16 mouse cellular contexts compared by ENCODE assay signal in the genomic region with DNA sequence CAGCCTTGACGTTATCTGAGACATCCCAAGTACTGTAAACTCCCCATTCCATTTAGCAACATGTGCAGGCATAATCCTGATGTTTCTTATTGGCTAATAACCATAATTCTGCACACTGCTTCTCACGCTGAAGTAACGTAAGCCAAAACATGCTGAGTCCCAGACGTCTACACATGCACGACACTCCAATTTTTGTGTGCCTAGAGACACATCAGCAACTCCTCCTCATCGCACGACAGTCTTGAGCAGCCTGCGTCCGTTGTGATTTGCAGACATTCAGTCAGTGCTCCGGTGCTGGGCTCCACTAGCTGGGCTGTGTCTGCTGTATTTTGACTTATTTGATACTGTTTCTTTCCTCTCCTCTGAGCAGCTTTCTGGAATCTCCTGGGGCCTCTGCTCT.
DNase-seq lines count a peak whose midpoint lies in the region; ATAC-seq and TF ChIP-seq lines count a peak whose summit lies in the region.
"Had no signal": no experiment of that assay in that cellular context is flagged by ENCODE, and none has a peak within 500 bp of the region (broad histone marks: within the 10 kb centered on the region; RNA-seq: fewer than 3 reads in every experiment).

No protein-coding gene starts in this region.

- H3K27me3 ChIP-seq in heart, embryonic 12.5 days (replicated peaks), result no peaks in the 10 kb centered on the region
- no peaks in the 10 kb centered on the region for H3K27me3 ChIP-seq in lung, embryonic 14.5 days (ENCODE audit: insufficient read depth, low read length)
- H3K27me3 ChIP-seq in stomach, postnatal 0 days (ENCODE audit: control insufficient read depth, insufficient read depth, low read length), result no peaks in the 10 kb centered on the region
- H3K27me3 ChIP-seq: megakaryocyte, embryonic 14.5 days had no signal

- H3K4me3 ChIP-seq in heart, embryonic 12.5 days, result no peak overlapping the region
- H3K4me3 ChIP-seq in lung, embryonic 14.5 days (ENCODE audit: low read depth, low read length), result no peak overlapping the region
- no peak overlapping the region for H3K4me3 ChIP-seq in bone marrow macrophage, adult 2 months (ENCODE audit: insufficient read depth, low read length)
- no peak overlapping the region for H3K4me3 ChIP-seq in stomach, postnatal 0 days (ENCODE audit: low read depth, low read length)
- H3K4me3 ChIP-seq: hindbrain, embryonic 10.5 days had no signal

- H3K9ac ChIP-seq in heart, embryonic 12.5 days, result no peak overlapping the region
- no peak overlapping the region for H3K9ac ChIP-seq in lung, embryonic 14.5 days
- no peak overlapping the region for H3K9ac ChIP-seq in stomach, postnatal 0 days (ENCODE audit: low read length)

- intact Hi-C loops in heart, postnatal 25 days (cut with DNase I), result no loop called here

- no peak overlapping the region for H3K27ac ChIP-seq in heart, embryonic 12.5 days (ENCODE audit: poor library complexity, severe bottlenecking)
- H3K27ac ChIP-seq in lung, embryonic 14.5 days (ENCODE audit: low read depth), result no peak overlapping the region
- peak overlapping the region; percentile 57; the same call in 1 of the 2 replicates for H3K27ac ChIP-seq in bone marrow macrophage, adult 2 months (ENCODE audit: insufficient read depth, low read depth, low read length)
- no peak overlapping the region for H3K27ac ChIP-seq in stomach, postnatal 0 days (replicated peaks)
- H3K27ac ChIP-seq: hindbrain, embryonic 10.5 days had no signal

- 57% methylated on average over 10 of the region's 10 CpGs for WGBS in heart, embryonic 12.5 days
- 39% methylated on average over 10 of the region's 10 CpGs for WGBS in lung, embryonic 14.5 days
- 48% methylated on average over 10 of the region's 10 CpGs for WGBS in stomach, postnatal 0 days

- no peak for DNase-seq in heart, postnatal 25 days (ENCODE audit: low spot score)
- DNase-seq in lung, embryonic 14.5 days, result peak; percentile 23
- DNase-seq in lung, postnatal 14 days, result no peak
- DNase-seq in stomach, postnatal 0 days (ENCODE audit: low spot score), result no peak
- no peak for DNase-seq in spleen, adult 12 weeks (ENCODE audit: low spot score)
- DNase-seq: adrenal gland, postnatal 25 days; cerebellum, postnatal 25 days; gastrocnemius, postnatal 25 days; kidney, adult 18-20 months; kidney, postnatal 4 days; right cerebral cortex, postnatal 14 days had no signal

- no peak for ATAC-seq in heart, embryonic 12.5 days (ENCODE audit: insufficient number of reproducible peaks, low FRiP score)
- peak; percentile 18; the same call in 1 of the 2 replicates for ATAC-seq in lung, embryonic 14.5 days (ENCODE audit: insufficient read depth)
- no peak for ATAC-seq in stomach, postnatal 0 days (ENCODE audit: low FRiP score, low TSS enrichment)
- ATAC-seq: forebrain, embryonic 16.5 days had no signal

- TF ChIP-seq CTCF in lung, embryonic 14.5 days (IDR thresholded peaks at IDR 0.05; ENCODE audit: low read depth), result no peak
- TF ChIP-seq CTCF in bone marrow macrophage, adult 2 months (IDR thresholded peaks at IDR 0.05; ENCODE audit: low read depth, low read length), result no peak
- TF ChIP-seq CTCF in stomach, postnatal 0 days (IDR thresholded peaks at IDR 0.05; ENCODE audit: low read depth), result no peak

- H3K4me2 ChIP-seq in heart, embryonic 12.5 days, result 0 out of 2 replicates have a peak overlapping the region, but pooled peaks have one; percentile 31
- H3K4me2 ChIP-seq in lung, embryonic 14.5 days, result peak overlapping the region; percentile 23; the same call in 1 of the 2 replicates
- H3K4me2 ChIP-seq in stomach, postnatal 0 days (replicated peaks; ENCODE audit: low read depth), result 0 out of 2 replicates have a peak overlapping the region, but pooled peaks have one; percentile 29

- TF ChIP-seq POLR2A in bone marrow macrophage, adult 2 months (IDR thresholded peaks at IDR 0.05; ENCODE audit: borderline replicate concordance, low read depth, low read length), result no peak

- no peaks in the 10 kb centered on the region for H3K36me3 ChIP-seq in heart, embryonic 12.5 days
- no peaks in the 10 kb centered on the region for H3K36me3 ChIP-seq in lung, embryonic 14.5 days (ENCODE audit: insufficient read depth)
- no peaks in the 10 kb centered on the region for H3K36me3 ChIP-seq in stomach, postnatal 0 days (ENCODE audit: control insufficient read depth, insufficient read depth, low read length)
- H3K36me3 ChIP-seq: hindbrain, embryonic 10.5 days had no signal

- peaks cover 8% of the 10 kb centered on the region; the same call in 1 of the 2 replicates for H3K4me1 ChIP-seq in heart, embryonic 12.5 days (replicated peaks)
- H3K4me1 ChIP-seq in lung, embryonic 14.5 days (ENCODE audit: insufficient read depth), result no peaks in the 10 kb centered on the region
- peaks cover 36% of the 10 kb centered on the region for H3K4me1 ChIP-seq in bone marrow macrophage, adult 2 months (ENCODE audit: control insufficient read depth, insufficient read depth, low read length)
- no peaks in the 10 kb centered on the region for H3K4me1 ChIP-seq in stomach, postnatal 0 days (replicated peaks; ENCODE audit: control insufficient read depth, insufficient read depth)

- no peak for TF ChIP-seq EP300 in stomach, postnatal 0 days (optimal IDR thresholded peaks at IDR 0.05)

- no peaks in the 10 kb centered on the region for H3K9me3 ChIP-seq in heart, embryonic 12.5 days (replicated peaks)
- H3K9me3 ChIP-seq in lung, embryonic 14.5 days (ENCODE audit: low read depth, low read length), result no peaks in the 10 kb centered on the region
- no peaks in the 10 kb centered on the region for H3K9me3 ChIP-seq in stomach, postnatal 0 days (ENCODE audit: control insufficient read depth, low read length)
- H3K9me3 ChIP-seq: hindbrain, embryonic 10.5 days; megakaryocyte, embryonic 14.5 days had no signal
